Mouse (Mus musculus) erythroblast, embryonic 14.5 days (primary cell): ENCODE results near the gene Slc25a21.

Experiments used
- GATA1 ChIP-seq: IDR thresholded peaks from 2 replicates; pipeline ENCODE4 v1.6.1; 2012; ENCODE audit warnings: low read length, inconsistent platforms, mixed read lengths
- TAL1 ChIP-seq: IDR thresholded peaks from 3 replicates; pipeline ENCODE4 v1.6.1; 2012; ENCODE audit warnings: low read length, inconsistent platforms, mixed read lengths

DNA sequence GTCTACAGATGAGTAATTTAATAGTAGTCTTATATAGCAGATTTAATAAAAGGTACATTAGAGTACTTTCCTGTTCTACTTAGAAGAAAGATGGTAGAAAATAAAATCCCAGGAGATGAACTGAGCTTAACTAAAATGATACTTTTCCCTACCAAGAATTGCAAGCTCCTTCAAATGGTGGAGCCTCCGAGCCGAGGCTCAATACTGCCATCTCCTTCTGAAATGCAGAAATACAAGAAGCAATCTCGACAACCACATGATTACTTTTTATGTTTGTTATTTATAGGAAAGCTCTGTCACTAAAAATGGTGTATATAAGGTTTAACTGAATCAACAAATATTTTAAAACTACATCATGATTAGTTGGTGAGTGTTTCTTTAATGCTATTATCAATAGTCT, 39.0 kb downstream of the Slc25a21 start:
- TF ChIP-seq GATA1: no peak
- no peak for TF ChIP-seq TAL1
